In genomic region chrX:92460496-92460895, GRCm38 (mm10) we compare ENCODE assay signal across 24 mouse cellular contexts. TPM values are rescaled to one million over a fixed set of nuclear protein-coding genes. Genes with fewer than 3 reads are reported as not detected.
A peak's percentile ranks its signal among the peaks of the same experiment; 100 is the strongest.
DNase-seq lines count a peak whose midpoint lies in the region; ATAC-seq lines count a peak whose summit lies in the region.
"Had no signal": no experiment of that assay in that cellular context is flagged by ENCODE, and none has a peak within 500 bp of the region (broad histone marks: within the 10 kb centered on the region; RNA-seq: fewer than 3 reads in every experiment).

No protein-coding gene starts in this region.

- no peaks in the 10 kb centered on the region for H3K36me3 ChIP-seq in embryonic facial prominence, embryonic 11.5 days (replicated peaks; ENCODE audit: control insufficient read depth, insufficient read depth, low read depth, low read length)
- no peaks in the 10 kb centered on the region for H3K36me3 ChIP-seq in embryonic facial prominence, embryonic 10.5 days (replicated peaks)
- H3K36me3 ChIP-seq: G1E; lung, embryonic 15.5 days had no signal

- H3K27me3 ChIP-seq in embryonic facial prominence, embryonic 11.5 days (ENCODE audit: control insufficient read depth, insufficient read depth, low read length) = no peaks in the 10 kb centered on the region
- no peaks in the 10 kb centered on the region for H3K27me3 ChIP-seq in embryonic facial prominence, embryonic 10.5 days (replicated peaks; ENCODE audit: low read depth, poor library complexity, severe bottlenecking)
- H3K27me3 ChIP-seq: lung, embryonic 15.5 days had no signal

- ATAC-seq in embryonic facial prominence, embryonic 11.5 days (replicated peaks; ENCODE audit: insufficient number of reproducible peaks, low FRiP score, low TSS enrichment, low read depth) = no peak
- no peak for ATAC-seq in inflammation-experienced regulatory T-cells, adult 6 months
- ATAC-seq: forebrain, embryonic 16.5 days had no signal

- H3K4me1 ChIP-seq in embryonic facial prominence, embryonic 11.5 days (ENCODE audit: control insufficient read depth, insufficient read depth, low read length) = no peaks in the 10 kb centered on the region
- no peaks in the 10 kb centered on the region for H3K4me1 ChIP-seq in embryonic facial prominence, embryonic 10.5 days
- H3K4me1 ChIP-seq: lung, embryonic 15.5 days had no signal

- no peak overlapping the region for H3K4me2 ChIP-seq in embryonic facial prominence, embryonic 11.5 days (ENCODE audit: low read depth, low read length)
- H3K4me2 ChIP-seq: liver, embryonic 11.5 days; lung, embryonic 15.5 days had no signal

- H3K27ac ChIP-seq in embryonic facial prominence, embryonic 11.5 days (replicated peaks; ENCODE audit: low read depth, low read length) = no peak overlapping the region
- no peak overlapping the region for H3K27ac ChIP-seq in embryonic facial prominence, embryonic 10.5 days (replicated peaks)
- H3K27ac ChIP-seq: heart, adult 2 months; lung, embryonic 15.5 days had no signal

- no peaks in the 10 kb centered on the region for H3K9me3 ChIP-seq in embryonic facial prominence, embryonic 11.5 days (replicated peaks; ENCODE audit: control insufficient read depth, low read length)
- no peaks in the 10 kb centered on the region for H3K9me3 ChIP-seq in embryonic facial prominence, embryonic 10.5 days
- H3K9me3 ChIP-seq: G1E; lung, embryonic 15.5 days had no signal

- DNase-seq in embryonic facial prominence, embryonic 11.5 days (ENCODE audit: low spot score) = peak; percentile 1
- no peak for DNase-seq in embryonic facial prominence, embryonic 10.5 days (ENCODE audit: low spot score)
- DNase-seq in layer of hippocampus, adult 9-10 months (ENCODE audit: low spot score) = peak; percentile 9
- DNase-seq in layer of hippocampus, adult 8-10 months (ENCODE audit: low spot score in 2 of 2) = no peak
- DNase-seq in A20 (ENCODE audit: low read depth, low spot score) = peak; percentile 22
- DNase-seq in forelimb bud, embryonic 11.5 days (ENCODE audit: low read depth, low spot score) = peak; percentile 0
- no peak for DNase-seq in thymus, postnatal 25 days
- DNase-seq: adrenal gland, adult 2 months; cerebellum, postnatal 25 days; gastrocnemius, postnatal 10 days; heart, adult 2 months; kidney, adult 8-10 months; left cerebral cortex, postnatal 4 days; right cerebral cortex, postnatal 14 days had no signal

- no peak overlapping the region for H3K4me3 ChIP-seq in embryonic facial prominence, embryonic 11.5 days (ENCODE audit: low read depth, low read length)
- H3K4me3 ChIP-seq in embryonic facial prominence, embryonic 10.5 days = no peak overlapping the region
- H3K4me3 ChIP-seq: heart, adult 2 months; lung, embryonic 15.5 days; myocyte had no signal

- no peak overlapping the region for H3K9ac ChIP-seq in embryonic facial prominence, embryonic 11.5 days (replicated peaks; ENCODE audit: low read length)
- H3K9ac ChIP-seq: lung, embryonic 15.5 days had no signal

- 27% methylated on average over 3 of the region's 3 CpGs for WGBS in embryonic facial prominence, embryonic 11.5 days
- WGBS in embryonic facial prominence, embryonic 10.5 days = 38% methylated on average over 3 of the region's 3 CpGs

RNA-seq across cellular contexts. Expression of gene Gm5941, which starts 29.3 kb away (rescaled TPM):
- not detected in 2 replicates for polyA plus RNA-seq in embryonic facial prominence, embryonic 11.5 days (2014; fragmentation: Nextera tagmentation; extraction: Ambion mirVana)
- not detected in 2 replicates for polyA plus RNA-seq in embryonic facial prominence, embryonic 10.5 days (2016; fragmentation: Nextera tagmentation; extraction: Ambion mirVana)
- not detected for total RNA-seq in layer of hippocampus, adult 8-10 months (2022)
- polyA plus RNA-seq in inflammation-experienced regulatory T-cells, adult 6 months (2017; shearing (Covaris generic)) = not detected
- total RNA-seq: adrenal gland, adult 2 months; G1E; gastrocnemius, postnatal 10 days; heart, adult 2 months; layer of hippocampus, adult 18-20 months; left cerebral cortex, postnatal 4 days; megakaryocyte-erythroid progenitor cell, adult 5-6 weeks had no signal
- polyA plus RNA-seq: adrenal gland, adult 2 months; forebrain, embryonic 16.5 days; G1E; heart, adult 2 months; heart, postnatal 0 days; liver, embryonic 11.5 days; lung, embryonic 15.5 days; myocyte; urinary bladder, adult 2 months had no signal

Comparison
In these comparisons a context has a peak if more than half of its experiments do, and no peak if none do; other contexts are left out.
1. DNase-seq: peak in embryonic facial prominence, embryonic 11.5 days (single experiment), layer of hippocampus, adult 9-10 months (single experiment), A20 (single experiment) and forelimb bud, embryonic 11.5 days (single experiment); none in embryonic facial prominence, embryonic 10.5 days (single experiment), layer of hippocampus, adult 8-10 months (0 of 2) and thymus, postnatal 25 days (single experiment).